Mouse (Mus musculus) forebrain, embryonic 13.5 days (tissue): Measurements from ENCODE around the gene Vangl2. TPM values are rescaled to one million over a fixed set of nuclear protein-coding genes. Genes with fewer than 3 reads are reported as not detected.

ENCODE experiments used
- ATAC-seq: fragments of 200-750 bp; cut with Nextera tagmentation; 2 replicates; pipeline ENCODE4 v1.8.0; 2017
- H3K27ac ChIP-seq: fragments of 300-500 bp; sonication (generic); 2 replicates; pipeline ENCODE4 v1.5.1; 2015; ENCODE audit warnings: inconsistent platforms, mild to moderate bottlenecking, moderate library complexity
- H3K27me3 ChIP-seq: fragments of 300-500 bp; sonication (generic); 2 replicates; pipeline ENCODE4 v1.6.1; 2015; ENCODE audit warnings: mild to moderate bottlenecking, inconsistent platforms
- H3K36me3 ChIP-seq: fragments of 300-500 bp; sonication (generic); 2 replicates; pipeline ENCODE4 v1.6.1; 2015; ENCODE audit warnings: mild to moderate bottlenecking, inconsistent platforms; ENCODE audit not compliant: poor library complexity, severe bottlenecking
- H3K4me1 ChIP-seq: fragments of 300-500 bp; sonication (generic); 2 replicates; pipeline ENCODE4 v1.6.1; 2015; ENCODE audit warnings: inconsistent platforms
- H3K4me2 ChIP-seq: fragments of 300-500 bp; sonication (generic); 2 replicates; pipeline ENCODE4 v1.6.1; 2015; ENCODE audit warnings: inconsistent platforms, mild to moderate bottlenecking, moderate library complexity
- H3K4me3 ChIP-seq: fragments of 300-500 bp; sonication (generic); 2 replicates; pipeline ENCODE4 v1.5.1; 2015; ENCODE audit warnings: mild to moderate bottlenecking, inconsistent platforms
- H3K9ac ChIP-seq: fragments of 300-500 bp; sonication (generic); 2 replicates; pipeline ENCODE4 v1.6.1; 2015; ENCODE audit warnings: mild to moderate bottlenecking, inconsistent platforms
- H3K9me3 ChIP-seq: fragments of 300-500 bp; sonication (generic); replicated peaks from 2 replicates; pipeline ENCODE4 v1.6.1; 2016; ENCODE audit warnings: inconsistent platforms
- WGBS: fragments of 180-500 bp; shearing (Covaris S2); methylation state at CpG from one replicate; pipeline ENCODE4 v1.1.7; 2015; 5-methylcytosine and 5-hydroxymethylcytosine counted together
- polyA plus RNA-seq: library from polyadenylated mRNA; unstranded; fragments of >200 nt; fragmentation: Nextera tagmentation; extraction: Ambion mirVana; gene quantifications from 2 replicates; pipeline ENCODE4 v1.2.1, GENCODE M21; 2015

Vangl2 gene
- polyA plus RNA-seq, 1 experiment from 2014 or later = 55.4 TPM

DNA sequence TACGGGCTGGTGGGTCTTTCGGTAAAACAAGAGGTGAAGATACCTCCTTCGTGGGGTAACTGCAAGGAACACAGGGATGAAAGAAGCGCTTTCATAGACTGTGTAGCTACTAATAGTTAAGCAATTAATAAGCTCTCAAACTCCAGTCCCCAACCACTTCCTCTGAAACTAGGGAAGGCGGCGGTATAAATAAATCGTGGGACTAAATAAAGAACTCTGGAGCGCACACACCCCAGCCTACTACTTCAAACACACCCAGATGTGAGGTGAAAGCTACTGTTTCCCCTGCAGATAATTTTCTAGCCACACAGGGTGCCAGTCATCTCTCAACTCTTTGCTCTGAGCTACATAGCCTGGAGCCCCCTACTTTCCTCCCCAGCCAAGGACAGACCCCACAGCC lies 12.2 kb downstream of the Vangl2 start:
- Histone ChIP-seq H3K4me1 (peaks cover 93% of the 10 kb centered on the region), H3K36me3 (peaks cover 43% of the 10 kb centered on the region), H3K4me2 (peak overlapping the region; percentile 56), H3K9me3 (no peaks in the 10 kb centered on the region), H3K4me3 (peak overlapping the region; percentile 23), H3K27ac (peak overlapping the region; percentile 94), H3K27me3 (no peaks in the 10 kb centered on the region), H3K9ac (peak overlapping the region; percentile 56)
- 29% methylated on average over 8 of the region's 8 CpGs for whole genome bisulfite sequencing
- no peak for ATAC-seq

DNA sequence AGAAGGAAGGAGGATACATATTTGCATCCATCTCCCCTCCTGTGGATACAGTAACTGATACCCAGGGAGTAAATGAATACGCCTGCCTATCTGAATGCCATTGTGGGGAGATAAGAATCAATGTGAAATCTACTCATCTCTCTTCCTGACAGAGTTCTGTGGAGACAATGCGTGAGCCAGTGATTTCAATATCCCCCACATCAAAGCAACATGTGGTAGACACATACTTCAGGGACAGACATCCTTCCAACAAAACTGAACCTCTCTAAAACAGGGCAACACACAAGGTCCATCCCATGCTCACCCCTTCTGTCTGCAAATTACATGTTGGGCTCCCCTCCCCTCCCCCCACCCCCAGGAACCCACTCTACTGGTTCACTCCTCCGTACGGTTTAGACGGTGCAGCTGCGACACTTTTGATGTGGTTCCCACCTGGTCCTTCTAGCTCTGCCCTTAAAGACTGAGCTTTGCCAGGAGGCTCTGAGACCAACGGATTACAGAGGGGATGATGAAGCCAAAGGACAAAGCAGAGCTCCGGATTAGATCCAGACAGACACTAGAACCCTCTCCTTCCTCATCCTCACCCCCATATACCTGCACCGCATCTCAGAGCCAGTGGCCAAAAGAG lies 12.8 kb downstream of the Vangl2 start:
- H3K36me3 ChIP-seq = peaks cover 46% of the 10 kb centered on the region
- no peaks in the 10 kb centered on the region for H3K9me3 ChIP-seq
- no peak for ATAC-seq
- WGBS = 31% methylated on average over 9 of the region's 9 CpGs
- H3K4me2 ChIP-seq = peak overlapping the region; percentile 56
- H3K4me3 ChIP-seq = peak overlapping the region; percentile 23
- peak overlapping the region; percentile 94 for H3K27ac ChIP-seq
- H3K27me3 ChIP-seq = no peaks in the 10 kb centered on the region
- H3K4me1 ChIP-seq = peaks cover 87% of the 10 kb centered on the region
- H3K9ac ChIP-seq = peak overlapping the region; percentile 56

DNA sequence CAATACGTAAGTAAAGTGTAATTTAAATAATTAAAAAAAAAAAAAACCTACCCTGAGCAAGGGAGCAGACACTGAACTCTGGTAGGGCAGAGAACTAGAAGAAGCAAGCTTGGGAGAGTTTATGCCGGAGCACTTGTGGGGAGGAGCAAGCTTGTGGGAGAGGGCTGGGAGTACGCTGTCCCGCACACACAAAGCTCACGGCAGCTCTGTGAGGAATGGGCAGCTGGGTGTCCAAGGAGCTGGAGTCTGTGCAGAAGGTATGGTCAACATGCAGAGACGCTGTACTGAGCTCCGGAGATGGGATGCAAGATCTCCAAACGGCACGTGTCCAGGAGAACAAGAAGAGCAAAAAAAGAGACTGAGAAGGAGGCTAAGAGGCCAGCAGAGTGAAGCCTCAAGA lies 13.5 kb downstream of the Vangl2 start:
- peak overlapping the region; percentile 19 for H3K4me3 ChIP-seq
- H3K27me3 ChIP-seq = no peaks in the 10 kb centered on the region
- no peaks in the 10 kb centered on the region for H3K9me3 ChIP-seq
- H3K9ac ChIP-seq = peak overlapping the region; percentile 56
- H3K4me2 ChIP-seq = peak overlapping the region; percentile 56
- no peak for ATAC-seq
- peak overlapping the region; percentile 94 for H3K27ac ChIP-seq
- H3K4me1 ChIP-seq = peaks cover 80% of the 10 kb centered on the region
- H3K36me3 ChIP-seq = peaks cover 46% of the 10 kb centered on the region
- WGBS = 25% methylated on average over 9 of the region's 9 CpGs

DNA sequence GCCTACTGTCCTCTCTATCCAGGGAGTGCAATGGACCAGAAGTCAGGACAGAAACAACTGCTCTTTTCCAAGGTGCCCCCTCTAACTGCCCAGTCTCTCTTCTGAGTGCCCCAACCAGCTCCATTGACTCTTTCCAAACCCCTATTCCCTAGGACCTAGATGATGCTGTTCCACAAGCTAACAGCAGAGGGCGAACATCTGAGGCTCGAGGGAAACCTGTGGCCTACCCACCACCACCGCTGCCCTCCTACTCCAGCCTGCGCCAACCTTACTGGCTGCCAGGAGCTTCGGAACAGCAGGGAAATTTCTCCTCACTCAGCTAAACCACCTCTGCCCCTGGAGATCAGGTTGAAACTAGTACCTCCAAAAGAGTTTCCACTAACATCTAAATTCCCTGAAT lies 16.2 kb downstream of the Vangl2 start:
- H3K36me3 ChIP-seq = peaks cover 63% of the 10 kb centered on the region
- peak overlapping the region; percentile 65 for H3K27ac ChIP-seq
- peaks cover 53% of the 10 kb centered on the region for H3K4me1 ChIP-seq
- 10% methylated on average over 5 of the region's 5 CpGs for WGBS
- H3K4me3 ChIP-seq = no peak overlapping the region
- H3K9me3 ChIP-seq = no peaks in the 10 kb centered on the region
- H3K27me3 ChIP-seq = no peaks in the 10 kb centered on the region
- no peak overlapping the region for H3K9ac ChIP-seq
- no peak overlapping the region for H3K4me2 ChIP-seq
- peak; percentile 34; the same call in 1 of the 2 replicates for ATAC-seq

DNA sequence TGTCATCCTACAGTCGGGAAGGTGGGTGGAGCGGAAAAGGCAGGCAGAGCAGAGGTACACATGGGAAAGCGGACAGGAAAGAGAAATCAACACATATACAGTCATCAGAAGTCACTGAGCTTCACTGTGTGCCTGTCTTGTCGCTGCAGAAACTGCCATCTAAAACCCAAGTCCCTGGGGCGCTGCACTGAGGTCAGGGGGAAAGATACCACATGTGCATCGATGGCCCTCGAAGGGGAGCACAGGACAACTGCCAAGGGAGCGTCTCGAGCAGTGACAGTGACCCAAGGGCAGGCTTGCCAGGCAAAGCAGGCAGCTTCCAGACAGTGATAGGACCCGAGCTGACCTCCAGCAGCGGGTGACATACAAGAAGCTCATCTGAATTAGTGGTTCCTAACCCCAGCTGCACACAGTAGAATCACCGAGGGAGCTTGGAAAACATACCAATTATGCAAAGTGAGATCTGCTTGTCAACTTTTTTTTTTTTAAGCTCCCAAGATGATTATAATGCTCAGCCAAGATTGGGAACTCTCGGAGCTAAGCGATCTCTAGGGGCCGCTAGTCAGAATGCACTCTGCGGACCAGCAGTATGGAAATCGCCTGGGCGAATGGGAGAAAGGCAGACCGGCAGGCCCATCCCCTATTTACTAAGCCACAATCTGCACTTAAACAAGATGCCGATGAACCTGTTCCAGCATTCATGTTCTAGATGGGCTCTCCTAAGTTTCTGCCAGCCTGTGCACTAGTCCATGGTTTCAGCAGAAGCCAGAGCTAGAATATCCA lies 18.0 kb downstream of the Vangl2 start:
- H3K9me3 ChIP-seq = no peaks in the 10 kb centered on the region
- no peak for ATAC-seq
- H3K27ac ChIP-seq = no peak overlapping the region
- peaks cover 35% of the 10 kb centered on the region for H3K4me1 ChIP-seq
- no peak overlapping the region for H3K4me2 ChIP-seq
- H3K36me3 ChIP-seq = peaks cover 81% of the 10 kb centered on the region
- no peak overlapping the region for H3K4me3 ChIP-seq
- H3K9ac ChIP-seq = no peak overlapping the region
- WGBS = 93% methylated on average over 20 of the region's 20 CpGs
- H3K27me3 ChIP-seq = no peaks in the 10 kb centered on the region

DNA sequence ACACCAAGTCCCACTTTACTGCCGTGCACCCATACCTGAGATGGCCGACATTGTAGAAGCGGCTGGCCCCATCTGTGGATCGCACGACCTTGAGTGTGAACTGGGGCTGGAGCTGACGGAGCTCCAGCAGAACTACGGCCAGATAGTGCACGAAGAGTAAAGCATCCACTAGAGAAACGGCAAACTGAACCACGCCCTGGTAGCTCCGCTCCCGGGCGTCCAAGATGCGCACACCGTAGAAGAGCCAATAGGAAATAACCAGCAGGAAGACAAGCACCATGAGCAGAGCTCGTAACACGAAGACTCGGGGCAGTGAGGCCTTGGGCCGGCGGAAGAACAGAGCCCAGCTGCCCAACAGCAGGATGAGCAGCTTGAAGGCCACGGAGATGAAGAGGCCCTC lies 18.8 kb downstream of the Vangl2 start:
- H3K9me3 ChIP-seq = no peaks in the 10 kb centered on the region
- H3K4me2 ChIP-seq = no peak overlapping the region
- no peak overlapping the region for H3K27ac ChIP-seq
- H3K4me1 ChIP-seq = peaks cover 27% of the 10 kb centered on the region
- H3K36me3 ChIP-seq = peaks cover 90% of the 10 kb centered on the region
- H3K4me3 ChIP-seq = no peak overlapping the region
- WGBS = 98% methylated on average over 21 of the region's 21 CpGs
- ATAC-seq = no peak
- no peaks in the 10 kb centered on the region for H3K27me3 ChIP-seq
- H3K9ac ChIP-seq = no peak overlapping the region

DNA sequence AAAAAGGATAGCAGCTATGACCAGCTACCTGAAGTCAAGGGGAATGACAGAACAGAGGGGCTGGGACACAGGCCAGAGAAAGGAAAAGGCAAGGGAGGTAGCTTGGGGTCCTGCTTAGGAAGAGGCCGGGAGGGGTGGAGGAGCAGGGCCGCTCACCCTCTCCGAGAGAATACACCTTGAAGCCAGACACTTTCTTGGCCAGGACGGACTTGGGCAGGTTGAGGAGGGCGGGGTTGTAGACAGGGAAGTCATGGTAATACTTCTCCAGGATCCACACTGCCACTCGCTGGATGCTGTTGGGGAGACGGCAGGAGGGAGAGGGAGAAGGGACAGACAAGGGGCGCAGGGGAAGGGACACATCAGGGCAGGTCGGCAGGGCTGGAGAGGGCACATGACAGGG lies 19.9 kb downstream of the Vangl2 start:
- Histone ChIP-seq H3K4me3 (no peak overlapping the region), H3K4me1 (peaks cover 16% of the 10 kb centered on the region), H3K9ac (no peak overlapping the region), H3K27me3 (no peaks in the 10 kb centered on the region), H3K9me3 (no peaks in the 10 kb centered on the region), H3K4me2 (no peak overlapping the region), H3K27ac (no peak overlapping the region), H3K36me3 (peaks cover 100% of the 10 kb centered on the region)
- WGBS = 91% methylated on average over 9 of the region's 9 CpGs
- ATAC-seq = no peak

DNA sequence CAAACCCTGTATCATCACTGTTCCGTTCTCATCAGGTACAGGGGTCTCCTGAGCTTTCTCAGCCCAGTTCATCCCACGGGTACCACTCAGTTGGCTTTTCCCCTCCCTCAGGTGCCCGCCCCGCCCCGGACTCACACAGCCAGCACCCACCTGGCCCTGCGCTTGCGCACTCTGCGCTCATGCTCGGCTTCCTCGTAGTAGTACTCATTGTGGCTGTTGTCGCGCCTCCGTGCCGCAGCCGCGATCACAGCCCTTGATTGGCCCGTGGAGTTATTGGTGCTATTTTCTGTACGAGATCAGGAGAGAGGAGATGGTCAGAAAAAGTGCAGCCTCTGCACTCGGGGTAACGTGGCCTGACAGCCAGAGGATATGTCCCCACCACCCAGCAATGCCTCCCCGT lies 20.5 kb downstream of the Vangl2 start:
- Histone ChIP-seq H3K36me3 (peaks cover 100% of the 10 kb centered on the region), H3K4me2 (no peak overlapping the region), H3K27me3 (no peaks in the 10 kb centered on the region), H3K9me3 (no peaks in the 10 kb centered on the region), H3K4me3 (no peak overlapping the region), H3K27ac (no peak overlapping the region), H3K4me1 (peaks cover 10% of the 10 kb centered on the region), H3K9ac (no peak overlapping the region)
- WGBS = 97% methylated on average over 21 of the region's 21 CpGs
- ATAC-seq = no peak

DNA sequence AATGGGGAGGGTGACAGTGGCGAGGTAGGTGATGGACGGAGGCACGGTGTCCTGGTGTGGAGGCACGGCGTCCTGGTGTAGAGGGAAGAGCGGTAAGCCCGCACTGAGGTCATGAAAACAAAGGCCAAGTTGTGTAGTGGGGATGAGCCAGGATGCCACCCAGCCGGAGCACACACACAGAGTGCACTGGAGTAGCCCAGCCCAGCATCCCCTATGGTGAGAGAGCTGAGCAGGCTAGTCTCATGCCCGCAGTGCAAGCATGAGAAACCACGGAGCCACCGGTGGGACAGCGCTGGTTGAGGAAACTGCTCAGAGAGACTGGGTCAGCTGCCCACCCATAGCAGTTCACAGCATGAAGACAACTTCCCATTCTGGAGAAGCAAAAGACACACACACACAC lies 26.6 kb downstream of the Vangl2 start:
- Histone ChIP-seq H3K9ac (peak overlapping the region; percentile 14; the same call in 1 of the 2 replicates), H3K9me3 (no peaks in the 10 kb centered on the region), H3K4me3 (no peak overlapping the region), H3K36me3 (peaks cover 69% of the 10 kb centered on the region), H3K4me1 (peaks cover 7% of the 10 kb centered on the region), H3K27ac (peak overlapping the region; percentile 60), H3K27me3 (no peaks in the 10 kb centered on the region), H3K4me2 (no peak overlapping the region)
- peak; percentile 61 for ATAC-seq
- 49% methylated on average over 12 of the region's 12 CpGs for WGBS

DNA sequence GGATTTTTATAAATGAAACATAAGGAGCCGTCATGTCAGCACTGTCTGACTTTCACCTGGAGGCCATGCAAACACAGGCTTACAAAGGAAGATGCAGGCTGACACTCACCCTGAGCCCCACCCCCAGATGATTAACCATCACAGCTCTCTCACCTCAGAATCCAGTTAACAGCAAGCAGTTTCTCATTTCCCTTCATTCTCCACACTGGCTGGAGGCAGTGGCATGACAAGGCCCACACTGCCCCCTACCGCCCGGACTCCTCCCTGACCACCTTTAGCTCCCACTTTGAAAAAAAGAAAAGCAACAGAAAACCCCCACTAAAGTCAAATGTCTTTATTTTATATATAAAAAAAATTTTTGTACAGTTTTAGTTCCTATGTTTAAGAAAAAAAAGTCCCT lies 27.6 kb downstream of the Vangl2 start:
- WGBS = 53% methylated on average over 3 of the region's 3 CpGs
- H3K4me3 ChIP-seq = no peak overlapping the region
- H3K36me3 ChIP-seq = peaks cover 59% of the 10 kb centered on the region
- H3K27me3 ChIP-seq = no peaks in the 10 kb centered on the region
- ATAC-seq = peak; percentile 64; the same call in 1 of the 2 replicates
- peaks cover 7% of the 10 kb centered on the region for H3K4me1 ChIP-seq
- H3K4me2 ChIP-seq = no peak overlapping the region
- peak overlapping the region; percentile 40; the same call in 1 of the 2 replicates for H3K27ac ChIP-seq
- H3K9me3 ChIP-seq = no peaks in the 10 kb centered on the region
- H3K9ac ChIP-seq = no peak overlapping the region

DNA sequence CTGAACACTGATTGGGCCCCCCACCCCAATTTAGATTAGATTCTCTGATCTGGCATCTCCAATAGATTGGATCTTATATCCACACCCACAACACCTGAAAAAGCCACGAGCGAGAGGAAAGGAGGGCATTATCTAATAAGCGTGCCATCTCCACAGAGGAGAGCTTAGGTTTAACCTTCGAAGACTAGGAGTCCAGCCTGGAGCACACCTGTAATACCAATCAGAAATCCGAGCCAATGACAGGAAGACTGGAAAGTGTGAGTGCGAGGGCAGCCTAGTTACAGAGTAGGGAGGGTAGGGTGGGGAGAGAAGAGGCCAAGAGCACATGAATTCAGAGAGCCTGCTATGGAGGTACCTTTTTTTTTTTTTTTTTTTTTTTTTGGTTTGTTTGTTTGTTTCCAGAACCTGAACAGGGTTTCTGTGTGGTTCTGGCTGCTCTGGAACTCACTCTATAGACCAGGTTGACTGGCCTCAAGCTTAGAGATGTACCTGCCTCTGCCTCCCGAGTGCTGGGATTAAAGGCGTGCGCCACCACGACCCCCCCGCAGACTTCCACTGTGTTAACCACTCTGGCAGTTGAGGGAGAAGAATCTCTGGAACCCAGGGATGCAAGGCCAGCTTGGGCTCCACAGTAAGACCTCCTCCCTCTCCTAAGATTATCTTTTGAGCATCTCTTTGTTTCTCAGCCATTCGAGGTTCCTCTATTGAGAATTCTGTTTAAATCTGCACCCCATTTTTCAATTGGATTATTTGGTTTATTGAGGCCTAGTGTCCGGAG lies 29.2 kb downstream of the Vangl2 start:
- Histone ChIP-seq H3K27ac (no peak overlapping the region), H3K27me3 (no peaks in the 10 kb centered on the region), H3K4me3 (no peak overlapping the region), H3K4me1 (peaks cover 7% of the 10 kb centered on the region), H3K4me2 (no peak overlapping the region), H3K9me3 (no peaks in the 10 kb centered on the region), H3K36me3 (peaks cover 43% of the 10 kb centered on the region), H3K9ac (no peak overlapping the region)
- no peak for ATAC-seq
- 94% methylated on average over 13 of the region's 13 CpGs for WGBS

DNA sequence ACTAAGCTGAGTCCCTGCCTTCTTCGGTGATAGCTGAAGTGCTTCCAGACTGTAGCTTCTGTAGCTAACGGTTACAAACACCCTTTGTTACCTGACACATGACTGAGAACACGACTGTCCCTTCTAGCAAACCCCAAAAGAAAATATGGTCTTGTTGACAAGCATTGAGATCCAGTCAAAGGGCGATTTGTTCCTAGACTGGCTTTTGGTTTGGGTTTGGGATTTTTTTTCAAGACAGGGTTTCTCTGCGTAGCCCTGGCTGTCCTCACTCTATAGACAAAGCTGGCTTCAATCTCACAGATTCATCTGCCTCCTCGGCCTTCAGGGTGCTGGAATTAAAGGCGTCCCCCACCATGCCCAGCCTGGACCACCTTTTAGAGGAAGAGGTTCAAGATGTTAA lies 31.5 kb downstream of the Vangl2 start:
- no peak overlapping the region for H3K9ac ChIP-seq
- peaks cover 21% of the 10 kb centered on the region; the same call in 1 of the 2 replicates for H3K36me3 ChIP-seq
- H3K4me3 ChIP-seq = no peak overlapping the region
- no peaks in the 10 kb centered on the region for H3K9me3 ChIP-seq
- peaks cover 6% of the 10 kb centered on the region for H3K4me1 ChIP-seq
- no peak for ATAC-seq
- no peak overlapping the region for H3K4me2 ChIP-seq
- no peaks in the 10 kb centered on the region for H3K27me3 ChIP-seq
- H3K27ac ChIP-seq = no peak overlapping the region
- 81% methylated on average over 7 of the region's 7 CpGs for WGBS
